Mouse (Mus musculus): ENCODE data around the gene Rdx.

DNA sequence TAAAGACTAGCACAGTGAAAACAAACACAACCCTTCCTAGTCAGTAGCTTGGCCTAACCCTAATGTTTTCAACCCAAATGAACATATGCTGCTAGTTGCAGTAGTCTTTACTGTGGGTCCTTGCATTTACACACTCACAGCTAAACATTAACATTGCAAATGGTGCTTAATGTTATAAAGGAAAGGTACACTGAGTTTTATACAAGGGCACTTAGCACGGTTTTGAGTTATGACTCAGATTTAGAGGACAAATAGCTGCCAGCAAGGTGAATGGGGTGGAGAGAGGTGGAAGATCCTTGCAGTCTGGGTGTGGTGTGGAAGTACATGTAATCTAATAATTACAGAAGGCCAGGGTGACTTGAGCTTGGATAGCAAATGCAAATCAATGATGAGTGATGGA lies 9.5 kb upstream of the Rdx start:
- TF ChIP-seq POLR2A (IDR thresholded peaks at IDR 0.05; ENCODE audit: borderline replicate concordance, low read depth, low read length) (no peak), CTCF (IDR thresholded peaks at IDR 0.05; ENCODE audit: low read depth, low read length) (no peak)

All from bone marrow macrophage, adult 2 months (primary cell).